Mouse (Mus musculus): ENCODE measurements around the gene 0610030E20Rik. TPM values are rescaled to one million over a fixed set of nuclear protein-coding genes. Genes with fewer than 3 reads are reported as not detected.

The 0610030E20Rik gene
- polyA plus RNA-seq, 1 experiment from 2014 or later, result 21.8 TPM

DNA sequence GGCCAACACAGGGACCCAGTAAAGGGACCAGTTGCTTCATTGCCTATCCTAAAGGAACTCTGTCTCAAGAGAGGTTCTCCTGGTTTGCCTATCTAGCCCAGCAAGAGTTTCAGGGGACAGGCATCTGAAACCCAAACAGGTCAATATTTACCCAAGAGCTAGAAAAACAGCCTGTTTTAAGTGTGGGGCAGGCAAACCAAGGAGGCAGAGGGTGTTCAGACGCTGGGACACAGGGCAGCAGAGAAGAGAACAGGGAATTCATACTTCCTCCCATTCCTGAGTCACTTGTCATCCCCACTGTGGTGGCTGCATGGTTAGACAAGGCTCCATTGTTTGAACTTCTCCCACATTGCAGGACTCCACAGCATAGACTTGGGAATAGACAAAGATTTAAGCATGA, 24.5 kb downstream of the 0610030E20Rik start:
- Histone ChIP-seq H3K9ac (ENCODE audit: low read depth, low read length) (no peak overlapping the region), H3K27ac (no peak overlapping the region), H3K4me3 (replicated peaks; ENCODE audit: low read depth, low read length) (no peak overlapping the region), H3K4me1 (replicated peaks; ENCODE audit: insufficient read depth, low read length) (peaks cover 8% of the 10 kb centered on the region; the same call in 1 of the 2 replicates), H3K36me3 (ENCODE audit: insufficient read depth, low read length) (no peaks in the 10 kb centered on the region), H3K27me3 (ENCODE audit: insufficient read depth, low read length) (no peaks in the 10 kb centered on the region), H3K4me2 (ENCODE audit: low read length) (no peak overlapping the region), H3K9me3 (replicated peaks; ENCODE audit: low read length) (no peaks in the 10 kb centered on the region)
- DNase-seq (ENCODE audit: low spot score) (no peak), ATAC-seq (replicated peaks; ENCODE audit: low FRiP score, low read depth) (no peak)
- TF ChIP-seq CTCF (IDR thresholded peaks at IDR 0.05; ENCODE audit: low read depth), result no peak
- WGBS, result 25% methylated on average over 1 of the region's 1 CpGs

- DNase-seq (ENCODE audit: low spot score), result no peak
- Histone ChIP-seq H3K4me3 (replicated peaks; ENCODE audit: low read depth, low read length) (no peak overlapping the region), H3K27ac (no peak overlapping the region), H3K4me2 (ENCODE audit: low read length) (no peak overlapping the region), H3K36me3 (ENCODE audit: insufficient read depth, low read length) (no peaks in the 10 kb centered on the region), H3K27me3 (ENCODE audit: insufficient read depth, low read length) (no peaks in the 10 kb centered on the region), H3K4me1 (replicated peaks; ENCODE audit: insufficient read depth, low read length) (peaks cover 8% of the 10 kb centered on the region; the same call in 1 of the 2 replicates), H3K9me3 (replicated peaks; ENCODE audit: low read length) (no peaks in the 10 kb centered on the region), H3K9ac (ENCODE audit: low read depth, low read length) (no peak overlapping the region)
- 84% methylated on average over 4 of the region's 4 CpGs for WGBS
- no peak for TF ChIP-seq CTCF (IDR thresholded peaks at IDR 0.05; ENCODE audit: low read depth)
- ATAC-seq (replicated peaks; ENCODE audit: low FRiP score, low read depth), result no peak
Measured at GRCm38 (mm10) chr6:72373184-72373583, 26.1 kb downstream of the 0610030E20Rik start.

DNA sequence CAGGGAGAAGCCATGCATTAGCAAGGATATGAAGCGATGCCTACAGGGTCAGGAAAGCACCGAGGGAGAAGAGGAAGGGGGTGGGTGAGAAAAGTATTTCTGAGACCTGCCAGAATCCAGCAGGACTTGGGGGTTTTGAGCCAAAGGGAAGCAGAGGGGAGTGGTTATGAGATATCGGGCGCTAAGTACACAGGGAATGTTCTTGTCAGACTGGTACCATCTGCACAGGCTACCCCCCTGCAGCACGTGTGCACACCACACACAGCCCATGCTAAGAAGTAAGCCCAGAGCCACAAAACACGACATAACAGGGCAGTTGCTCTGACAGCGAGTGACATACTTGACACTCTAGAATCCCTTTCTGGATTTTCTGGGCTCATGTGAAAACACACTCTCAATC, 27.1 kb downstream of the 0610030E20Rik start:
- 63% methylated on average over 7 of the region's 7 CpGs for WGBS
- no peak overlapping the region for H3K27ac ChIP-seq

GRCm38 (mm10) chr6:72374820-72375563, 27.9 kb downstream of the 0610030E20Rik start:
- TF ChIP-seq CTCF (IDR thresholded peaks at IDR 0.05; ENCODE audit: low read depth), result no peak
- Histone ChIP-seq H3K4me1 (replicated peaks; ENCODE audit: insufficient read depth, low read length) (peaks cover 8% of the 10 kb centered on the region; the same call in 1 of the 2 replicates), H3K27ac (no peak overlapping the region), H3K4me3 (replicated peaks; ENCODE audit: low read depth, low read length) (no peak overlapping the region), H3K4me2 (ENCODE audit: low read length) (no peak overlapping the region), H3K36me3 (ENCODE audit: insufficient read depth, low read length) (no peaks in the 10 kb centered on the region), H3K27me3 (ENCODE audit: insufficient read depth, low read length) (no peaks in the 10 kb centered on the region), H3K9me3 (replicated peaks; ENCODE audit: low read length) (no peaks in the 10 kb centered on the region), H3K9ac (ENCODE audit: low read depth, low read length) (no peak overlapping the region)
- ATAC-seq (replicated peaks; ENCODE audit: low FRiP score, low read depth) (no peak), DNase-seq (ENCODE audit: low spot score) (no peak)
- WGBS, result 75% methylated on average over 15 of the region's 15 CpGs

More for the DNA sequence above, 27.1 kb downstream of the 0610030E20Rik start:
- Histone ChIP-seq H3K27me3 (ENCODE audit: insufficient read depth, low read length) (no peaks in the 10 kb centered on the region), H3K9me3 (replicated peaks; ENCODE audit: low read length) (no peaks in the 10 kb centered on the region), H3K4me3 (replicated peaks; ENCODE audit: low read depth, low read length) (no peak overlapping the region), H3K4me1 (replicated peaks; ENCODE audit: insufficient read depth, low read length) (peaks cover 8% of the 10 kb centered on the region; the same call in 1 of the 2 replicates), H3K36me3 (ENCODE audit: insufficient read depth, low read length) (no peaks in the 10 kb centered on the region), H3K4me2 (ENCODE audit: low read length) (no peak overlapping the region), H3K9ac (ENCODE audit: low read depth, low read length) (no peak overlapping the region)
- ATAC-seq (replicated peaks; ENCODE audit: low FRiP score, low read depth) (no peak), DNase-seq (ENCODE audit: low spot score) (no peak)
- no peak for TF ChIP-seq CTCF (IDR thresholded peaks at IDR 0.05; ENCODE audit: low read depth)

- H3K9ac ChIP-seq (ENCODE audit: low read depth, low read length), result no peak overlapping the region
- no peak for TF ChIP-seq CTCF (IDR thresholded peaks at IDR 0.05; ENCODE audit: low read depth)
- no peak overlapping the region for H3K27ac ChIP-seq
- no peak for DNase-seq (ENCODE audit: low spot score)
- WGBS, result 84% methylated on average over 8 of the region's 8 CpGs
- no peaks in the 10 kb centered on the region for H3K4me1 ChIP-seq (replicated peaks; ENCODE audit: insufficient read depth, low read length)
- no peaks in the 10 kb centered on the region for H3K9me3 ChIP-seq (replicated peaks; ENCODE audit: low read length)
- no peaks in the 10 kb centered on the region for H3K36me3 ChIP-seq (ENCODE audit: insufficient read depth, low read length)
- 0 out of 2 replicates have a peak overlapping the region, but pooled peaks have one; percentile 60 for H3K4me3 ChIP-seq (replicated peaks; ENCODE audit: low read depth, low read length)
- peak overlapping the region; percentile 79 for H3K4me2 ChIP-seq (ENCODE audit: low read length)
- no peak for ATAC-seq (replicated peaks; ENCODE audit: low FRiP score, low read depth)
- H3K27me3 ChIP-seq (ENCODE audit: insufficient read depth, low read length), result no peaks in the 10 kb centered on the region
Measured at GRCm38 (mm10) chr6:72378510-72379234, 31.6 kb downstream of the 0610030E20Rik start.

DNA sequence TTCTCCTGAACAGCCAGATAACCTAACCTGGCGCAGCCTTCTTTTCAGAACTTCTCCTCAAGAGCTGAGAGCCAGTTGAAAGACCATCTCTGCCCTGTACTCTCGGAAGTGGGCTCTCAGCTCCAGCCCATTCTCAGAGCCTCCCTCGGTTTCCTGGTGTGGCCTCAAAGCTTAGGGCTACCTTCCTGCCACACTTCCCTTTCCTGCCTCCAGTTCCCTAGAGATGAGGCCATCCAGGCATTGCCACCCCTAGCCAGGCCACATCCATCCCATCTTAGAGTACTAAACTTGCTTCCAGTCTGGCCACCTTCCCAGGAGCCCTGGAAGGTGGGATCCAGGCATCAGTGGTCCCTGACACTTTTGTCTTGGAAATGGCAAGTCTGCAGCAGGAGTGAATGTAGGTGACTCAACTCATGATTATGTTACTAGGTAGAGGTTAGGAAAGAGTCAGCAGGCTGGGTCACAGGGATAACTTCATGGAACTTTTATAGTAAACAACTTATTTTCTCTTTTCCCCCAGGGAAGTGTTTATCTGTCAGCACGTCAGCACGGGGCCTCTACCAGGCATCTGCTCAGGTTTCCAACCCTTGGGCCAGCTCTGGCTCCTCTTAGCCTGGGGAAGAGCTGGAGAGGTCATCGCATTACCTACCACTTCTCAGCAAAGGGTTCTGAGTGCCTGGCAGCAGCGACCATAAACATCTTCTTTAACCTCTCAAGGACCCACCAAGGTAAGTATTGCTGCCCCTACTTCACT, 32.4 kb downstream of the 0610030E20Rik start:
- H3K9me3 ChIP-seq (replicated peaks; ENCODE audit: low read length), result no peaks in the 10 kb centered on the region
- no peaks in the 10 kb centered on the region for H3K27me3 ChIP-seq (ENCODE audit: insufficient read depth, low read length)
- no peaks in the 10 kb centered on the region for H3K4me1 ChIP-seq (replicated peaks; ENCODE audit: insufficient read depth, low read length)
- 42% methylated on average over 7 of the region's 7 CpGs for WGBS
- H3K27ac ChIP-seq, result peak overlapping the region; percentile 73
- H3K36me3 ChIP-seq (ENCODE audit: insufficient read depth, low read length), result no peaks in the 10 kb centered on the region
- DNase-seq (ENCODE audit: low spot score), result no peak
- H3K4me2 ChIP-seq (ENCODE audit: low read length), result peak overlapping the region; percentile 79
- peak overlapping the region; percentile 78 for H3K9ac ChIP-seq (ENCODE audit: low read depth, low read length)
- peak overlapping the region; percentile 60 for H3K4me3 ChIP-seq (replicated peaks; ENCODE audit: low read depth, low read length)
- no peak for ATAC-seq (replicated peaks; ENCODE audit: low FRiP score, low read depth)
- TF ChIP-seq CTCF (IDR thresholded peaks at IDR 0.05; ENCODE audit: low read depth), result no peak

Measured in kidney, postnatal 0 days (tissue).